Mouse (Mus musculus) cerebellum, adult 11 months (tissue): ENCODE measurements around the gene Auh.
A peak's percentile ranks its signal among the peaks of the same experiment; 100 is the strongest.

ENCODE experiments used
- DNase-seq: peaks from one replicate; pipeline ENCODE4 v3.0.0; 2022

The Auh gene

DNA sequence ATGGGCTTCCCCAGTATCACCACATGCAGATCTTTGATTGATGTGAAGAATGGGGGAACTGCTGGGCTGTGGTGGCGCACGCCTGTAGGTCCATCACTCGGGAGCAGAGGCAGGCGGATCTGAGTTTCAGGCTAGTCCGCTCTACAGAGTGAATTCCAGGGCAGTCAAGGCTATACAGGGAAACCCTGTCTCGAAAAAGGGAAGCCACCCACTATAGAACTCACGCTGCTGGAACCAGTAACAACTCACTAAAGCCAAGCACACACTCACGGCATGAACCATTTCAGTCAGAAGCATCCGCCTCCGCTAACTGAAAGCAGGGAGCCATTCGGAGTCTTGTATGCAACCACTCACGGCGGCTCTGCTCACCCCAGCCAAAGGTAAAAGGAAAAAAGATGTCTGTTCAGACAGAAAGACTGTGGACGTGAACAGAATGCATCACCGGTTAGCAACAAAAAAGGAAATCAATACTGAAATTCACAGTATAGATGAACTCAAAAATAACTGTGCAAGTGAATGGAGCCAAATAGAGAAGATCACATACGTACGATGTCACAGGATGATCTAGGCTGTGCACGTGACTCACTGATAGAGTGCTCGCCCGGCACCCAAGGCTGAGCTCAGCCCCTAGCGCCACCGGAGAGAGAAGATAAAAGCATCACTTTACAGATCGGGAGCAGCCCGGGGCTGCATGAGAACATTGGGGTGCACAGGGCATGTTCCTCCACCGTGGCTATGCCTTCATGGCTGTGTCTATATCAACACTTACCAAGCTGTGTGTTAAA lies 53.7 kb downstream of the Auh start:
- no peak for DNase-seq

DNA sequence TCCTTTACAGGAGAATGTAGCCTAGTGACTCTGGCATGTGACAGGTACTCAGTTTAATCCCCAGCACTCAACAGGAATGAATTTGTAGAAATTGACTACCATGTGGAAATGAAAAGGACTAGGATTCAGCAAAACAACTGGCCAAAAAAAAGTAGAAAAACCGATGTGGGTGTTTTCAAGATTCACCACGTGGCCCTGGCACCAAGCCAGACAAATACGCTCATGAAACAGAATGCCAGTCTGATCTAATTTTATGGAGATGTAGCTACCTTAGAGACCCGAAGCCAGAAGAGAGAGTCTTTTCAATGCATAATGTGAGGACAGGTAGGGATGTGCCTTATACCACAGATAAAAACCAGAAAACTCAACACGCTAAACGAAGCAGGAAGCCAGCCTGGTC lies 54.4 kb downstream of the Auh start:
- no peak for DNase-seq

DNA sequence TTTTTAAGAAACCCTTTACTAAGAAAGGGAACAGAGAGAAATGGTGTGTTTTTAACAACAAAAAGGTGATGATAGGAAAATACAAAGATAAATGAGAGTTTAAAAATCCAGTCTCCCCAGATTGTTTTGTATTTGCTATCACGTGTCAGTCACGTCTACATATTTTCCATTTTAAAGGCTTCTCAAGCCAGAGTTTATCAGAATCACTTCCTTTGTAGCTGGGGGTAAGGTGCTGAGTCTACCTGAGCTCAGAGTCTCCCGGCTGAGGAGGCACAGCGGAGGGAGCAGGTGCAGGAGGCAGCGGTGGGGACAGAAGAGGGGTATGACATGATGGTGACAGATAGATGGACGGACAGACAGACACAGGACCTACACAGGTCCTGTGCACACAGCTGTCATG lies 55.1 kb downstream of the Auh start:
- DNase-seq, result no peak

DNA sequence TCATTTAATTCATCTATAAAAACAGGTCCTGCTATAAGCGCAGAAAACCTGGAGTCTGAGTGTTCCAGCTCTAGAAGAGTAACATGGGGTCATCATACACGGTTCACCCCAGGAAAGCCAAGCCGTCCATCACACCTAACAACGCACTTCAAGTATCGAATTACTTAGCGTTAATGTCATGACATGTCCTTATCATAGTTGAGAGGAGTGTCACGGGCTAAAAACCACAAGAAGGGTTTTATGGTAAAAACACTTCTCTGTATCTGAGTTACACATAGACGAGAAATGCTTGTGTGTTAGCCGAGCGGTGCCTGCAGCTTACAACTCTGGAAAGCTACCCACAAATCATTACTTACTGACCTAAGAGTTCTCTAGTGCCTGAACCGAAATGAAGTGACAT lies 55.6 kb downstream of the Auh start:
- no peak for DNase-seq

DNA sequence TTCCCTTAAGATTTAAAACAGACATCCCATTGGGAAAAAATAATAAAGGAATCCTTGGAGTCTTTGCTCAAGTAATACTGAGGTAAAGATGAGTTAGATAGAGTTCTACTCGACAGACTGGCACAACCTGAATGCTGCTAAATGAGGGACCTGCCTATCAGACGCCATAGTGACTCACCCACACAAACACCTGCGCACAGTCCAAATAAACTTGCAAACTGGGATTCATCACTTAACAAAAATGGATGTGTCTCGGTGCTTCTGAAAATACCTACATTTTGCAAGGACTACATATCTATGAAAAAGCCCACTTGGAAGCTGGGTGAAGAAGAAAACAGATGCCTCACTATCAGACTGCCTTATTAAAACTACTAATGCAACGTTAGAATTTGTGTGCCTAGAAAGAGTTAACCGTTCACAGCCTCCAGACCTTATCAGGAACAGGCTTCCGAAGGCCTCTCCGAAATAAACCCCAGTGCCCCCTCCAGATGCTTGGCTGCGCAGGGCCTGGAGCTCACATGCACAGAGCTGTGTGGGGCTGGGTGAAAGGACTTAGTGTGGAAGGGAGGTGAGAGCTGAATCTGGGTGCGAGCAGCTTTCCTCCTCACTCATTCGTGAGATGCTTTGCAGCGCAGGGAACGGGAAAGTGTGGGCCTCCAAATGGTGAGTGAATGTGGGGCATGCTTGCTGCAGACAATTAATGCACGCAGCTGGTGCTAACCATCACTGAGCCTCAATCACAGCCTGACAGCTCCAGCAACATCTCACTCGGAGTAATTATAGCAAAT lies 63.3 kb downstream of the Auh start:
- no peak for DNase-seq

DNA sequence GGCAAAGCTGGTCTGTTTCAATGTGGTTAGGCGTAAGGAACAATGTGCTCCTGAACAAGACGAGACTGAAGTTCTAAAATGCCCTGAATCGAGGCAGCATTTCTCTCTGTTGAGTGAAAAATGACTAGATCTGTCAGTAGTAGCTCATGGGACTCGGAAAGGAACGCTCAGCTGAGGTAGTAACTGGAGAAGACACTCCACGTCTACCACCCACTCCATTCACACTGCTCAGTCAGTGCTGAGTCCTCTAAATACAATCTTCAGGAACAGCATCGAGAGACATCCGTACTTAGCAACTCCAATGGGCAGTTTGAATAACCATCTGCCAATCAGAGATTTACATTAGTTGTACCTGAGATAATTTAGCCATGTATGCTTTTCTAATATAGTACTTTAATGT lies 66.0 kb downstream of the Auh start:
- DNase-seq, result no peak

DNA sequence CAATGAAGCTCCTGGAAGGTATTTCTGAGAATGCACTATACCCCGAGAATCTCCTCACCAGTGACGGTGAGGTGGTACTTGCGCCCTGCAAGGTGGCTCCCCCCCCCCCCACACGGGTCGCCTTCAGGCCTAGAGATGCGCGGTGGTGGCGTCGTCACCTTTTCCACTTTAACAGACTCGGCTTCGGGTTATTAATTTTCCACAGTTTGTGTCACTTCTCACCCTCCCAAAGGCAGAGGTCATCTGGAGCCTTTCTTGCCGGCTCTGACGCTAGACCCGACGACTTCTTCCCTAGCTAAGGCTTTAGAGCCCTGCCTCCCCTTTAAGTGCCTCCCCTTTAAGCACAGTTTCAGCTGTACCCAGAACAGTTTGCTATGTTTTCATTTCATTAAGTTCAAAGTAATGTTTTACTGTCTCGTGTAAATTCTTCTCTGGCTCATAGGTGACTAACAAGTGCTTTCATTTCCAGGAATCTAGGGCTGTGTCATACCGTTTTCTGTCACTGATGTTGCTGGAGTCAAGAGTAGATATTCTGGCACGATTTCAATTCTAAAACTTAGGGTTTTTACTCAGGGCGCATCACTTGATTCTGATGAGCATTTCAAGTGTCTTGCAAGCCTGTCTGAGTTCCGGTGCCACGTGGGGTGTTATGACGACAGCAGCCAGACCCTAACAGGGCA lies 69.3 kb downstream of the Auh start:
- no peak for DNase-seq

DNA sequence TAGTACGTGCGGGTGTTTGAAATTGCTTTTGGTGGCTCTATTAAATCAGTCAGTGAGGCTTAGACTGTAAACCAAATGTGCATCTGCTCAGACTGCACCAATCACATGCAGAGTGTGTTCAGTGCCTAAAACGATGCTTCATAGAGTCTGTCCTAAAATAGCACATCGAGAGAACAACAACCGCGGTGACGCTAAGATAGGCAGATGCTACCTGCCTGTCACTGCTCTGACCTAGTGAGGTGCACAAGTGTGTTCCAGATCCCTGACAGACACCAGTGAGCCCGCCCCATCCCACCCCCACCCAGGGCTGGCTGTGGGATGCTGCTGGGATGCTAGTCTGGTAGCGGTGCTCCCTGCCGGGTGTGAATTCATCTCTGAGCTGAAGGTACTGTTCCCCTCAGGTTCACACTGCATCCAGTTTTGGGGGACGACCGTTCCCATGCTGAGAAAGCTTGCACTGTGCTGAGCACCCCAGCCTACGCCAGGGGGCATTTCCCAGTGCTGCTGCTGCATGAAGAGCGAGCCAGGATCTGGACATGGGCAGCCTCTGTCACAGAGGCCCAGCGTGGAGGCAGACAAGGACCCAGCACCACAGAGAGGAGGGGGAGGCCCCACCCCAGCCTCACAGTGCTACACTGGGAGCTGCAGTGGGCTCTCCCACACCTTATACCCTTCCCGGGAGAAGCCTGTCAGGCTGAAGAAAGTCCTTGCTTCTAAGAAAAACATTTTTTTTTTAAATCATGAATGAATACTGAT lies 70.2 kb downstream of the Auh start:
- no peak for DNase-seq

DNA sequence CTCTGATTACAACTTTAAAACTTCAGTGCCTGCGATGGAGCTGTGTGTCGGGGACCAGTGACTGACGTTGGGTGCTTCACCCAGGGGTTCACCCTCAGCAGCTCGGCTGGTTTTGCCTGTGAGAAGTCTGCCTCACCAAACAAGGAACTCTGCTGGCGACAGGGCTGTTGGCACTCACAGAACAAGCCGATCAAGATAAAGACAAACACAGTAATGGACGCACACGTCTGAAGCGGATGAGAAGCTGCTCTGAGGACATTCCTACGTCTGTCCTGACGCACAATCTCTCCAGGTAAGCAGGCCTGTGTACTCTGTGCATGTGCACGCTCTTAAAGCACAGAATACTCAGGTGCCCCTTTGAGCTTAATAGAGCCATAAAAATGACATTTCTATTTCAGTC lies 71.1 kb downstream of the Auh start:
- DNase-seq, result no peak

DNA sequence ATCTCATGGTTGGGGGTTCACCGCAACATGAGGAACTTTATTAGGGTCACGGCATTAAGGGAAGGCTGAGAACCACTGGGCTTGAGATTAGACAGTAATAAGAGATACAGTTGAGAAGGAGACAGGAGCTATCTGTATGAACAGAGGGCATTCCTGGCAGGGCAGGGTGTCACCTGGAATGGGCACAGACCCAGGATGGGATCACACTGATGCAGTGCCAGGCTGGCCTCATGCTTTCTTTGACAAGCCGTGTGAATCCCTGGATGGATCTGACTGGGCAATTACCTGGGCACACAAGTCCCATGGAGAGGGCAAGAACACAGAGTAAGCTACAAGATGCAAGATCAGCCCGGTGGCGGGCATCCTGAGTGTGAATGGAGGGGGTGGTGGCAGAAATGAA lies 71.7 kb downstream of the Auh start:
- DNase-seq, result peak; percentile 49

DNA sequence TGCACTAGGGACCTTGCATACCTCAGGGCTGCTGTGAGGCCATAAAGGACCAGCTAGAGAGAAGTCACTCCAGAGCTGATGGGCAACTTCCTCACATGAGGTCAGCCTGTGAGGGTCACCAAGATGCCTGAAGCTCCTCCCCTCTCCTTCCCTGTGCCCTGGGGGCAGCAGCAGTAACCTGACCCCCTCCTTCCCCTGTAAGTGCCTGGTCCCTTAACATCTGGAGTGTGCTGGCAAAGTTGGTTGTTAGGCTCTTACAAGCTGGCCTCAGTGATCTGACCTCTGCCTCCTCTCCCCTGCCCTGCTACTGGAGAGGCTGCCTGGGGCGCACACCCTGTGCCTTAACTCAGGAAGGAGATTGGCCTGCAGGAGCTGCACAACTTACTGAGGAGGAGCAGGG lies 75.9 kb downstream of the Auh start:
- no peak for DNase-seq

DNA sequence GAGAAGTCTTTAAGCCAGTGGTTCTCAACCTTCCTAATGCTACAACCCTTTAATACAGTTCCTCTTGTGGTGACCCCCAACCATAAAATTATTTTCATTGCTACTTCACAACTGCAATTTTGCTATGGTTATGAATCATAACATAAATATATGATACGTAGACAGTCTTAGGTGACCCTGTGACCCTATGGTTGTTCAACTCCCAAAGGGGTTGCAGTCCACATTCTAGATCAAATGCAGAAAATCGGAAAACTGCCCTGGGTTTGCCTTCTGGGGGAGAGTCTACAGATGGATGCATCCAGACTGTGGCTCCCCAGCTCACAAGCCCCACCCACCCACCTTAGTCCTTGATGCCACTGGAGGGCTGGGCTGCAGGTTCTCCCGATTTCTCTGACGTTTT lies 77.6 kb downstream of the Auh start:
- DNase-seq, result no peak

DNA sequence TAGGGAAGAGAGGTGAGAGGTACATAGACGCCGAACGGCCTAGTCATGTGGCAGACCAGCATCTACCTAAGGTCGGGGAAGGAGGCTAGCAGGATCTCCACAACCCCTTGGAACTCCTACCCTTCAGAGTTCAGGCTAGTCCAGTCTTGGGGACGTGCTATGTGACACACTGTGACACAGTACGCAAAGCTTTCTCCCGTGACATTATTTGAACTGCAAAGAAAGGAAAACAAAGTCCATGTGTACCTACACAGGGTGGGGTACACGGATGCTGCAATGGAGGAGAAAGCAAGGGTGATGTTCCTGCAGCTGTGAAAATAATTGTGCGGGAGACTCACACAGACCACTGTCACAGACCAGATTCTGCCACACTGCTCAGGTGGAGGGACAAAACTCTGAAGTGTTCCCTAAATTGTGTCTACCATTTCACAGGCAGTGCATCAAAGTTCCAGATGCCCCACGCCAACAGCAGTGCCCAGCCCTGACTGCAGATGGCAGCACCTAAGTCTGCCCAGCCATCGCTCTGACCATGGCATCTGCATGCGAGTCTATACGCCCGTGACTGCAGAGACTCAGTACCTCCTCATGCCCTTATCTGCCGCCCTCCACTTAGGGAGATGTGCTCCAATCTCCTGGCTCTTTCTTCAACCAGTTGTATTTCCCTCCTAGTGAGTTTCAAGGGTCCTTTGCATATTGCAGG lies 79.3 kb downstream of the Auh start:
- no peak for DNase-seq

DNA sequence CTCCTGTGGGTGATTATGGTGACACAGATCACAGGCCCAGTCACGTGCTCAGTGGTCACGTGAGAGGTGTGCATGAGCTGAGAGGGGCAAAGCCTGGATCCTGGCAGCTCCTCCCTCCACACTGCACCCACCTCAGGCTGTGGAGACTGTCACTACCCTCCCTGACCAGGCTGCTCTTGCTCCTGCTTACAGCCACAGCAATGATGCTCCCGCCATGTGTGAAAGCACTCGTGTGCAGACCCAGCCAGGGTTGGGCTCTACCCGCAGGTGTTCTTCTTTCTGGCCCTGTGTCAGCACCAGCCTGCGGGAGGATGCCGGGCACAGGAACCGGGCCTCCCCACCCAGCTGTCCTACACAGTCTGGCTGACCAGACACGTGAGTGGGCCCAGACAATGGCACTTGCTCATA lies 80.1 kb downstream of the Auh start:
- peak; percentile 51 for DNase-seq

DNA sequence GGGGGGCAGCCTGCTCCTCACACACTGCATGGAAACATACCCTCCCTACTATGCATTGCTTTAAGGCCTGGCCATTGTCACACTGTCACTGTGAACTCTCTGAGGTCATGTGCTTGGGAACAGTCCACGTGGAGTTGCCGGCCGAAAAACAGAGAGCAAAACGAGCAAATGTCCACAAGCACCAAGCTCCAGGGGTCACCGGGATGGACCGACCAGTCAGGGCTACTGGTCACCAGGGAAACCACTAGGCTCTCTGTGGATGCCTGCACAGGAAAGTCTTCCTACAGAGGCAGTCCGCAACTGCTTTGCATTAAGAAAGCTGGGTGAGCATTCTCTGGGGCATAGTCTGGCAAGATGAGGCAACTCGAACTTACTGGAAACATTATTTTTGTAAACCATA lies 82.0 kb downstream of the Auh start:
- DNase-seq, result no peak

DNA sequence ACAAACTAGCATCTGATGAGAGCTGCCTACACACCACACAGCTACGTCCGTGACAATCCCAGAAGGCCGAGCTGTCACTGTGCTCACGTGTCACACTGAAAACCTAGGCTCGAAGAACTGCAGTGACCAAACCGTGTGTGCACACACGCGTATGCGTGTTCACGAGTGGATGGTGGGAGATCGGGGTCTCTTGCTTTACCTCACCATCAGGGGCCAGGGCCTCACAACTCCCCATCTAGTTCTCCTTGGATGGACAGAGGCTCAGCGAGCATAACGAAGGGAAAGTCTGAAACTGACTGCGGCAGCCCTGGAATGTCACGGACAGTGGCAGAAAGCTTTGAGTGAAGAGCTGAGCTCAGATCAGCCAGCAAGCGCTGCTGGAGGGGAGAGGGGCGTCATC lies 82.4 kb downstream of the Auh start:
- no peak for DNase-seq

DNA sequence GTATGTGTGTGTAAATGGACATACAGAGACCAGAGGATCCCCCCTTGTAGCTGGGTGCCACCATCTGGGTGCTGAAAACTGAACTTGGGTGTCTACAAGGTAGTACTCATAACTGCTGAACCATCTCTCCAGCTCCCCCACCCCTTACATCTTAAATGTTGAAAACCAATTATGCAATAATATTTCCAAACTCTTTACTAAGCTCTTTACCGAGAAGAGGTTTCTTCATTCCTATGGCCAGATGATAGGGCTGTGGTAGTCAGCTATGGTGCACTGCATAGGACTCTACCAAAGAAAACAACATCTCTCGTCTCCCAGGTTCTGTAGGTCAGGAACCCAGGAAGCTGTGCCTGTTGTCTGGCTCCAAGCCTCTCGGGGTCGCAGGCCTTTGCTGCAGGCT lies 83.9 kb downstream of the Auh start:
- DNase-seq, result no peak

DNA sequence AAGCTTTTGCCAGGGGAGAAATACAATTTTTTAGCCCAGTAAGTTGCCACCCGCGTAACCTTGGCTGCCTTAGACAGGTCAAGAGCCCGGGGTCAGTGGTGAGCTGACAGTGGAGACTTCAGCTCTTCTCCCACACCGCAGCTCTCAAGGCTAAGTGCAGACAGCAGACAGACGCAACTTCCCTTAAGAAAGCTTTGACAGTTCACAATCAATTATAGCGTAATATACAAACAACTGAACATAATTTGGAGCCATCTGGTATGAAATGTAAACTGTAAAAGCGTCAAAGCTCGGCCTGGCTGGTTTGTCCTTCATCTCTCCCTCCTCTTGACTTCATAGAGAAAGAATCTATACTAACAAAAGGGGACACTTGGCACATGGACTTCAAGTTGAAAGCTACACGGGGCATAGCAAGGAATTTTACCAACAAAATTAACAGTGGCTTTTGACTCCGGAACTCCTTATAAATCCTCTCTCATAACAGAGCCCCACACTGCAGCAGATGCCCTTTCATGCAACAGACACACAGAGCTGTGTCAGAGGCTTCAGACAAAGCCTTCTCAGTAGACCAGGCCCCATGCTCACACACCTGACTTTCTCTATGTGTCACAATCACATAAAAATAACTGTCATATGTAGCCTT lies 85.8 kb downstream of the Auh start:
- no peak for DNase-seq

DNA sequence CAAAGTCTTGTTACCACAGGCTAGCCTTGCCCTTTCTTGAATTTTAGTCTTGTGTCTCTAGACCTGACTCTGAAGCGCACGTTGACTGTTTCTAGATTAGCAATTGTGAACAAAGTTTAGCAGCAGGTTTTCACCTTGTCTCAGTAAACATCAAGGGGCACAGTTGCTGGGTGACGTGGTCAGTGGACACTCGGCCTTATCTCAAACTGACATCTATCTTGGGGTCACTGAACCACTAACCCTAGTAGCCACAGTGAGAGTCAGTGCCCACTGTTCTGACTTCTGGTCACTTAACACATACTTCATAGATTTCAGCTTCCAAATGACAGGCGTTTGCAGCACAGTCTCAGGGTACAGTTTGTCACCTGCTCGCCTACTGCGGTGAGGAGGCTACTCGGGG lies 93.2 kb downstream of the Auh start:
- no peak for DNase-seq

DNA sequence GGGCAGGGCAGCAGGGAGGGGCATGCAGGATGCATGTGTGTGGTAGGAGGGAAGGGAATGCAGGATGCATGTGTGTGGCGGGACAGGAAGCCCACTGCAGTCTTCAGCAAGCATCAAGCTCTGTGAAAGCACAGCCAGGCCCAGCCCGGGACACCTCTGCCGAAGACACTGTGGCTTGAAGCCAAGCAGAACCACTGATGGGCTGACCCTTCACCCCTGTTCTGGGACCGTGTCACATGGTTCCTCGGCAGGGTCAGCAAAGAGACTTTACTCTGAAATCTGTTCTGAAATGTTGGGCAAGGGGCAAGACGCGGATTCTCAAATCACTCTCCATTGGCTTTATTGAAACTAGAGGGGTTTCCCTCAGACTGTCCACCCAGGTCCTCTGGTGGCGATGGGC lies 94.9 kb downstream of the Auh start:
- DNase-seq, result no peak

DNA sequence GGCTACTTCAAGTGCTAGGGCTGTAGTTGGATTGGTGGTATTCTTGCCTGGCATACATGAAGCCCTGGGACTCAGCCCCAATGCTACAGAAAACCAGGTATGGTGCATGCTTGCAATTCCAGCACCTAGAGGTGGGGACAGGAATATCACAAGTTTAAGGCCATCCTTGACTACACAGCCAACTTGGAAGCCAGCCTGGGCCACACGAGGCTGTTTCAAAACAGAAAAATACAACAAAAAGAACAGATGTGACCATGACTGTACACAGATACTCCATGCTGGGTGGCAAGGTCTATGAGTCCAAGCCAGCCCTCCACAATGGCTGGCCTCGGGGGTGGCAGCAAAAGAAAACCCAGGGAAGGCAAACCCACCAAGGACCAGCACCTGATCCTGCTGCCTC lies 95.7 kb downstream of the Auh start:
- DNase-seq, result no peak

DNA sequence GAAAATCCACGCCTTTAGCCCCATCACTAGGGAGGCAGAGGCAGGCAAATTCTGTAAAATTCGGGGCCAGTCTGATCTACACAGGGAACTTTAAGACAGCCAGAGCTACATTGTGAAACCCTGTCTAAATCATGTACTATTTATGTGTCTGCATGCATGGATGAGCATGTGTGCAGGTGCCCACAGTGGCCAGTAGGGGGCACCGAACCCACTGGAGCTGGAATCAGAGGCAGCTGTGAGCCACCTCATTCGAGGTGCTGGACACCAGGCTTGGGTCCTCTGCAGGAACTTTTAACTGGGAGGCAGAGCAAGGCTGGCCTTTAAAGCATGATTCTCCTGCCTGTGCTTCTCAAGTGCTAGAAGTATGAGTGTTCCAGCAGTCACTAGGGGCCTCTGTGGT lies 96.3 kb downstream of the Auh start:
- DNase-seq, result no peak
